Mouse (Mus musculus) heart, adult 2 months (tissue): ENCODE measurements around the gene Ccdc65. TPM values are rescaled to one million over a fixed set of nuclear protein-coding genes. Genes with fewer than 3 reads are reported as not detected.

Source experiments
- DNase-seq, 2 experiments: peaks; one replicate each; pipeline ENCODE4 v3.0.0; 2021
- H3K27ac ChIP-seq: fragments of 200-600 bp; 2 replicates; pipeline ENCODE4 v1.8.1; 2022
- H3K27me3 ChIP-seq: fragments of 200-500 bp; 2 replicates; pipeline ENCODE4 v1.6.1; 2012; ENCODE audit warnings: mild to moderate bottlenecking, low read length, inconsistent platforms, mixed read lengths; ENCODE audit not compliant: control insufficient read depth, insufficient read depth
- H3K36me3 ChIP-seq: fragments of 200-500 bp; 2 replicates; pipeline ENCODE4 v1.6.1; 2012; ENCODE audit warnings: low read length, inconsistent platforms; ENCODE audit not compliant: control insufficient read depth, insufficient read depth
- H3K4me1 ChIP-seq: fragments of 200-500 bp; 2 replicates; pipeline ENCODE4 v1.6.1; 2011; ENCODE audit warnings: low read length; ENCODE audit not compliant: control insufficient read depth, insufficient read depth
- H3K4me3 ChIP-seq: fragments of 200-600 bp; 2 replicates; pipeline ENCODE4 v1.8.1; 2022
- H3K79me2 ChIP-seq: fragments of 200-500 bp; replicated peaks from 2 replicates; pipeline ENCODE4 v1.6.1; 2012; ENCODE audit warnings: mild to moderate bottlenecking, inconsistent platforms, low read length, moderate library complexity, mixed read lengths; ENCODE audit not compliant: control insufficient read depth, insufficient read depth
- H3K9ac ChIP-seq: fragments of 200-500 bp; 2 replicates; pipeline ENCODE4 v1.6.1; 2012; ENCODE audit warnings: low read depth, mild to moderate bottlenecking, control low read depth, inconsistent platforms, low read length, mixed read lengths
- CTCF ChIP-seq: fragments of 200-600 bp; IDR thresholded peaks from 2 replicates; pipeline ENCODE4 v1.8.1; 2022; ENCODE audit warnings: antibody characterized with exemption, mild to moderate bottlenecking, moderate library complexity
- EP300 ChIP-seq: fragments of 200-500 bp; IDR thresholded peaks from 2 replicates; pipeline ENCODE4 v1.6.1; 2011; ENCODE audit warnings: low read depth, low read length, control low read depth; ENCODE audit not compliant: insufficient read depth
- POLR2A ChIP-seq: fragments of 200-500 bp; IDR thresholded peaks from 2 replicates; pipeline ENCODE4 v1.6.1; 2011; ENCODE audit warnings: mild to moderate bottlenecking, low read depth, low read length, control low read depth; ENCODE audit not compliant: insufficient read depth
- WGBS: fragments of 180-500 bp; shearing (Covaris S2); methylation state at CpG from one replicate; pipeline ENCODE4 v1.1.7; 2018; 5-methylcytosine and 5-hydroxymethylcytosine counted together
- intact Hi-C: fragments of 180-260 bp; cut with DNase I; formaldehyde crosslinking; loops from one replicate; pipeline ENCODE4 v1.15.1; 2025
- polyA plus RNA-seq: library from polyadenylated mRNA; depleted of rRNA; stranded (reverse); fragments of >200 nt; gene quantifications from 2 replicates; pipeline ENCODE4 v1.2.3, GENCODE M21; 2012; rRNA removed
- total RNA-seq, 2 experiments: library from RNA; stranded (reverse); gene quantifications; 2 replicates each; pipeline ENCODE4 v1.2.3; 2021

The Ccdc65 gene
- total and polyA plus RNA-seq, 3 experiments: 0.11 to 0.37 (median 0.16) TPM

DNA sequence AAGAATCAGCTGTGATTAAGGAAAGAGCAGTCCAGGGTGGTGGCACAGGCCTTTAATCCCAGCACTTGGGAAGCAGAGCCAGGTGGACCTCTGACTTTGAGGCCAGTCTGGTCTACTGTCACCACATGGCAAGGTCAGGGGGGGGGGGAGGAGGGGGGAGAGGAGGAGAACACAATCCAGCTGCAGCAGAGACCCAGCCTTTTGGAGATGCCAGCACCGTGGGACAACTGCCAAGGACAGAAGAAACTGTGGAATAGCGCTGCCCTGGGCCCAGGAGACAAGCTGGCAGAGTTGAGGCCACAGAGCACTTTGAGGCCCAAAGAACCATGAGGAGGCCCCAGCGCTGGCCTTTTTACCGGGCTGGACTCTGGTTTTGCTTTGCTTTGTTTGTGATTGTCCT, 57.9 kb downstream of the Ccdc65 start:
- H3K27ac ChIP-seq: no peak overlapping the region
- intact Hi-C loops: no loop called here
- no peak overlapping the region for H3K4me3 ChIP-seq
- DNase-seq: no peak
- H3K79me2 ChIP-seq: peaks cover 7% of the 10 kb centered on the region
- no peak overlapping the region for H3K9ac ChIP-seq
- peaks cover 2% of the 10 kb centered on the region for H3K4me1 ChIP-seq
- no peaks in the 10 kb centered on the region for H3K36me3 ChIP-seq
- 71% methylated on average over 4 of the region's 4 CpGs for WGBS
- TF ChIP-seq POLR2A (no peak), EP300 (no peak), CTCF (no peak)
- no peaks in the 10 kb centered on the region for H3K27me3 ChIP-seq

DNA sequence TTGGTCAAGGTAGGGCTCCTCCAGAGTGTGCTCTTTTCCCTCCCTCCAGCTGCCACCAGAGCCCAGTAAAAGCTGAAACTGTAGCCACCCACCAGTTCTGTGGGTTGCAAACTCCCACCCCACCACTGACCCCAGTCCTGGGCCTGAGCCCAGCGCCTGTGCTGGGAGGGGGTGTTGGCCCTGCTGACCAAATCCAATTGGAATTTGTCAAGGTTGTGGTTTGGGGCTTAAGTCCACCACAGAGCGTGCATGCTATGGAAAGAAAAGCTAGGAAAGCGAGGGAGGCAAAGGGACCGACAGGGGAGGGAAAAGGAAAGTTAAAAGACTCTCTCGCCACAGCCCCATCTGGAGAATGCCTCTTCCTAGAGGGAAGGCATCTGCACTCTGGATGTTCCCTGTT, 60.3 kb downstream of the Ccdc65 start:
- no peak overlapping the region for H3K27ac ChIP-seq
- H3K79me2 ChIP-seq: no peaks in the 10 kb centered on the region
- H3K4me1 ChIP-seq: peaks cover 1% of the 10 kb centered on the region; the same call in 1 of the 2 replicates
- TF ChIP-seq EP300: no peak
- TF ChIP-seq CTCF: no peak
- TF ChIP-seq POLR2A: no peak
- WGBS: 50% methylated on average over 5 of the region's 5 CpGs
- no peaks in the 10 kb centered on the region for H3K36me3 ChIP-seq
- H3K27me3 ChIP-seq: no peaks in the 10 kb centered on the region
- H3K4me3 ChIP-seq: no peak overlapping the region
- H3K9ac ChIP-seq: no peak overlapping the region
- DNase-seq: no peak
- intact Hi-C loops: no loop called here

DNA sequence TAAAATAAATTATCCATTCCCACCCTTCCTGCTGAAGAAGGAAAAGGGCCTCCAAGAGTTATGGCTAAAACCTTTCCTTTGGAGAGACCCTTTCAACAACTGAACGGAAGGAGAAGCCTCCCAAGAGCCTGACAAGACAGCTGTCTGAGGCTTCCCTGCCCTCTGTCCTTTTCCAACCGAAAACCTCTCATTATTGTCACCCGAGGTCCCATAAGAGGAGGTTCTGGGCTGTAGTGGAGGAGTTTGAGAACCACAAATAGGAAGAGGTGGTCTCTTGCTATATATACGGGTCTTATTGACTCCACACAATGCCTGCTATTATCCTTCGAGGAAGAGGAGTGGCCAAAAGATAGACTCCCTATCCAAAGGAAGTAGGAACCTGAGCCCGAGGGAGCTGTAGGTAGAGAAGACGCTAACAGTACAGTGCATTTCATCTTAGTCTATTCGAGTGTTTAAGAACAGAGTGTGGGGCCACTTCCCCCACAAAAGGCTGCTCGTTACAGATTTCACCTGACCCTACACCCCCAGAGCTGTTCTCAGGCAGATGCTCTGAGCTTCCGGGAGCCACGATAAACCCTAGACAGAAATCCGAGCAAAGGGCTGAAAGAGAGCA, 63.9 kb downstream of the Ccdc65 start:
- Histone ChIP-seq H3K79me2 (no peaks in the 10 kb centered on the region), H3K4me3 (peak overlapping the region; percentile 39; the same call in 1 of the 2 replicates), H3K27ac (no peak overlapping the region), H3K9ac (no peak overlapping the region), H3K4me1 (0 out of 2 replicates have a peak, but pooled peaks cover 1% of the 10 kb centered on the region), H3K36me3 (no peaks in the 10 kb centered on the region), H3K27me3 (peaks cover 7% of the 10 kb centered on the region)
- 23% methylated on average over 12 of the region's 12 CpGs for WGBS
- intact Hi-C loops: no loop called here
- no peak for DNase-seq
- TF ChIP-seq POLR2A (no peak), CTCF (no peak), EP300 (no peak)

DNA sequence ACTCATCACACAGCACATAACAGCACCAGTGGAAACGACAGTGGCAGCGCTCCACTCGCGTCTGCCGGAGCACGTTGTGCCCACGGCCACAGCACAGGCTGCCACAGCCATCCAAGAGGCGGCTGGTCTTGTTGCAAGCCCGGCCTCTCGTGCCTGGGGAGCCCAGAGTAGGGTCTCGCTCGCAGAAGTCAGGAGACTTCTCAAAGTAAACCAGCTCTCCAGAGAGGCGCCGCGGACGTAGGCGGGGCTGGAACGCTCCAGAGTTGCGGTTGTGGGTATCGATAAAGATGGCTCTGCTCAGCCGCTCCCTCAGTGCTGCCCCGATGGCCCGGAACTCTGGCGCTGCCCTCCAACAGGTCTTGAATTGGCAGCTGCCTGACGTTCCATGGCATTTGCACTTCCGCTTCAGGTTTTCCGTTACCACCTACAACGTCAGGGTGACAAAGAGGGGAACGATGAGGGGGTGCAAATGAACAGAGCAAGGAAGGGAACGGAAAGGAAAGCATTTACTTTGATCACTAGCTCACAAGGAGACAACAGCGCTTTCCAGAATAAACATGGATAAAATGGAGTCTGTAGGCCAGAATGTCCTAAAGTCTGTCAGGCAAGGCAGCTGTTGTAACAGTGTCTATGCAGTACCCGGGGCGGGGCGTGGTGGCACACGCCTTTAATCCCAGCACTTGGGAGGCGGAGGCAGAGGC, 64.7 kb downstream of the Ccdc65 start:
- WGBS: 8% methylated on average over 36 of the region's 36 CpGs
- Histone ChIP-seq H3K36me3 (no peaks in the 10 kb centered on the region), H3K4me1 (0 out of 2 replicates have a peak, but pooled peaks cover 1% of the 10 kb centered on the region), H3K4me3 (peak overlapping the region; percentile 39), H3K27ac (no peak overlapping the region), H3K27me3 (peaks cover 14% of the 10 kb centered on the region), H3K9ac (no peak overlapping the region), H3K79me2 (no peaks in the 10 kb centered on the region)
- DNase-seq: no peak
- intact Hi-C loops: no loop called here
- TF ChIP-seq POLR2A: no peak
- no peak for TF ChIP-seq CTCF
- TF ChIP-seq EP300: no peak

Other genes with a start within 250 kb of the Ccdc65 start
- not detected for gene OR5BS1P, start 238.3 kb upstream of the Ccdc65 start, total RNA-seq
- gene OR5BS1P, start 238.3 kb upstream of the Ccdc65 start, polyA plus RNA-seq: not detected in 2 replicates
- not detected for gene Lalba, start 225.5 kb upstream of the Ccdc65 start, total RNA-seq
- gene Lalba, start 225.5 kb upstream of the Ccdc65 start, polyA plus RNA-seq: 0.45 TPM in 1 of 2 replicates, not detected in the other
- gene Olfr279, start 215.8 kb upstream of the Ccdc65 start, total RNA-seq: not detected
- not detected in 2 replicates for gene Olfr279, start 215.8 kb upstream of the Ccdc65 start, polyA plus RNA-seq
- gene Kansl2, start 173.9 kb upstream of the Ccdc65 start, total RNA-seq: 10 to 100 TPM; 74.5 to 86.0 TPM
- gene Kansl2, start 173.9 kb upstream of the Ccdc65 start, polyA plus RNA-seq: 37.0 and 50.2 TPM in 2 replicates
- gene Ccnt1, start 137.3 kb upstream of the Ccdc65 start, total RNA-seq: 10 to 100 TPM; 26.8 to 27.6 TPM
- 9.3 and 15.4 TPM in 2 replicates for gene Ccnt1, start 137.3 kb upstream of the Ccdc65 start, polyA plus RNA-seq
- 1 to 10 TPM; 1.6 to 2.1 TPM for gene 4930415O20Rik, start 137.2 kb upstream of the Ccdc65 start, total RNA-seq
- gene 4930415O20Rik, start 137.2 kb upstream of the Ccdc65 start, polyA plus RNA-seq: not detected in 2 replicates
- 100 to 1,000 TPM; 153 to 220 TPM for gene Adcy6, start 98.1 kb upstream of the Ccdc65 start, total RNA-seq
- gene Adcy6, start 98.1 kb upstream of the Ccdc65 start, polyA plus RNA-seq: 136 and 211 TPM in 2 replicates
- 1 to 10 TPM; 2.6 to 2.7 TPM for gene Cacnb3, start 77.4 kb upstream of the Ccdc65 start, total RNA-seq
- 6.5 and 7.7 TPM in 2 replicates for gene Cacnb3, start 77.4 kb upstream of the Ccdc65 start, polyA plus RNA-seq
- gene Ddx23, start 45.3 kb upstream of the Ccdc65 start, total RNA-seq: 10 to 100 TPM; 47.9 to 55.4 TPM
- gene Ddx23, start 45.3 kb upstream of the Ccdc65 start, polyA plus RNA-seq: 18.9 and 30.7 TPM in 2 replicates
- gene Rnd1, start 30.7 kb upstream of the Ccdc65 start, total RNA-seq: 1 to 10 TPM; 1.1 to 1.3 TPM
- gene Rnd1, start 30.7 kb upstream of the Ccdc65 start, polyA plus RNA-seq: 2.6 and 3.3 TPM in 2 replicates
- 1 to 10 TPM; 5.1 to 5.8 TPM for gene Fkbp11, start 20.0 kb downstream of the Ccdc65 start, total RNA-seq
- 3.2 and 4.8 TPM in 2 replicates for gene Fkbp11, start 20.0 kb downstream of the Ccdc65 start, polyA plus RNA-seq
- gene Arf3, start 55.0 kb downstream of the Ccdc65 start, total RNA-seq: 10 to 100 TPM; 18.9 to 20.0 TPM
- 30.6 and 41.0 TPM in 2 replicates for gene Arf3, start 55.0 kb downstream of the Ccdc65 start, polyA plus RNA-seq
- gene Wnt10b, start 69.9 kb downstream of the Ccdc65 start, total RNA-seq: under 1 TPM; 0.20 to 0.29 TPM
- 0.23 and 0.70 TPM in 2 replicates for gene Wnt10b, start 69.9 kb downstream of the Ccdc65 start, polyA plus RNA-seq
- not detected for gene Wnt1, start 81.7 kb downstream of the Ccdc65 start, total RNA-seq
- not detected in 2 replicates for gene Wnt1, start 81.7 kb downstream of the Ccdc65 start, polyA plus RNA-seq
- gene Ddn, start 101.3 kb downstream of the Ccdc65 start, total RNA-seq: under 1 TPM; 0.45 to 0.50 TPM
- 0.12 and 0.23 TPM in 2 replicates for gene Ddn, start 101.3 kb downstream of the Ccdc65 start, polyA plus RNA-seq
- 100 to 1,000 TPM; 104 to 114 TPM for gene Prkag1, start 123.3 kb downstream of the Ccdc65 start, total RNA-seq
- 95.7 and 200 TPM in 2 replicates for gene Prkag1, start 123.3 kb downstream of the Ccdc65 start, polyA plus RNA-seq
- gene Kmt2d, start 163.0 kb downstream of the Ccdc65 start, total RNA-seq: 10 to 100 TPM; 51.3 to 56.5 TPM
- gene Kmt2d, start 163.0 kb downstream of the Ccdc65 start, polyA plus RNA-seq: 17.1 and 17.7 TPM in 2 replicates
- gene Rhebl1, start 186.3 kb downstream of the Ccdc65 start, total RNA-seq: 1 to 10 TPM; 1.6 to 2.3 TPM
- gene Rhebl1, start 186.3 kb downstream of the Ccdc65 start, polyA plus RNA-seq: 3.7 and 4.4 TPM in 2 replicates
- gene Dhh, start 190.3 kb downstream of the Ccdc65 start, total RNA-seq: 1 to 10 TPM in 1 of 2 experiments, under 1 TPM in 1; 0.73 to 1.5 TPM
- gene Dhh, start 190.3 kb downstream of the Ccdc65 start, polyA plus RNA-seq: 0.94 and 1.8 TPM in 2 replicates
- gene Lmbr1l, start 210.0 kb downstream of the Ccdc65 start, total RNA-seq: 10 to 100 TPM in 1 of 2 experiments, 1 to 10 TPM in 1; 7.1 to 11.1 TPM
- 23.2 and 25.0 TPM in 2 replicates for gene Lmbr1l, start 210.0 kb downstream of the Ccdc65 start, polyA plus RNA-seq
- gene Tuba1b, start 226.4 kb downstream of the Ccdc65 start, total RNA-seq: 100 to 1,000 TPM; 129 to 144 TPM
- 534 and 728 TPM in 2 replicates for gene Tuba1b, start 226.4 kb downstream of the Ccdc65 start, polyA plus RNA-seq
- not detected for gene Gm49450, start 245.3 kb downstream of the Ccdc65 start, total RNA-seq
- 26.2 TPM in 1 of 2 replicates, not detected in the other for gene Gm49450, start 245.3 kb downstream of the Ccdc65 start, polyA plus RNA-seq
- gene Tuba1a, start 245.5 kb downstream of the Ccdc65 start, total RNA-seq: 10 to 100 TPM; 57.0 to 85.0 TPM
- gene Tuba1a, start 245.5 kb downstream of the Ccdc65 start, polyA plus RNA-seq: 165 and 235 TPM in 2 replicates